Mouse (Mus musculus) liver, embryonic 12.5 days (tissue): ENCODE results near the gene Phox2a. TPM values are rescaled to one million over a fixed set of nuclear protein-coding genes. Genes with fewer than 3 reads are reported as not detected.

Experiments used
- ATAC-seq: fragments of 200-750 bp; cut with Nextera tagmentation; 2 replicates; pipeline ENCODE4 v1.8.0; 2017; ENCODE audit warnings: moderate number of reproducible peaks, mild to moderate bottlenecking, moderate library complexity
- H3K27ac ChIP-seq: fragments of 300-500 bp; sonication (generic); 2 replicates; pipeline ENCODE4 v1.5.1; 2016; ENCODE audit warnings: mild to moderate bottlenecking
- H3K27me3 ChIP-seq: fragments of 300-500 bp; sonication (generic); replicated peaks from 2 replicates; pipeline ENCODE4 v1.6.1; 2016; ENCODE audit warnings: mild to moderate bottlenecking, moderate library complexity
- H3K36me3 ChIP-seq: fragments of 300-500 bp; sonication (generic); 2 replicates; pipeline ENCODE4 v1.6.1; 2016; ENCODE audit warnings: mild to moderate bottlenecking, moderate library complexity
- H3K4me1 ChIP-seq: fragments of 300-500 bp; sonication (generic); 2 replicates; pipeline ENCODE4 v1.6.1; 2016
- H3K4me2 ChIP-seq: fragments of 300-500 bp; sonication (generic); 2 replicates; pipeline ENCODE4 v1.6.1; 2016; ENCODE audit warnings: mild to moderate bottlenecking, moderate library complexity
- H3K4me3 ChIP-seq: fragments of 300-500 bp; sonication (generic); 2 replicates; pipeline ENCODE4 v1.5.1; 2016; ENCODE audit warnings: mild to moderate bottlenecking, moderate library complexity
- H3K9ac ChIP-seq: fragments of 300-500 bp; sonication (generic); 2 replicates; pipeline ENCODE4 v1.6.1; 2016; ENCODE audit warnings: mild to moderate bottlenecking, moderate library complexity
- H3K9me3 ChIP-seq: fragments of 300-500 bp; sonication (generic); replicated peaks from 2 replicates; pipeline ENCODE4 v1.6.1; 2016; ENCODE audit warnings: mild to moderate bottlenecking, moderate library complexity
- WGBS: fragments of 180-500 bp; shearing (Covaris S2); methylation state at CpG from one replicate; pipeline ENCODE4 v1.1.7; 2016; ENCODE audit not compliant: insufficient replicate concordance; 5-methylcytosine and 5-hydroxymethylcytosine counted together
- polyA plus RNA-seq: library from polyadenylated mRNA; unstranded; fragments of >200 nt; fragmentation: Nextera tagmentation; extraction: Ambion mirVana; gene quantifications from 2 replicates; pipeline ENCODE4 v1.2.1, GENCODE M21; 2016

Gene Phox2a
- polyA plus RNA-seq, 1 experiment from 2014 or later: 0.07 TPM

DNA sequence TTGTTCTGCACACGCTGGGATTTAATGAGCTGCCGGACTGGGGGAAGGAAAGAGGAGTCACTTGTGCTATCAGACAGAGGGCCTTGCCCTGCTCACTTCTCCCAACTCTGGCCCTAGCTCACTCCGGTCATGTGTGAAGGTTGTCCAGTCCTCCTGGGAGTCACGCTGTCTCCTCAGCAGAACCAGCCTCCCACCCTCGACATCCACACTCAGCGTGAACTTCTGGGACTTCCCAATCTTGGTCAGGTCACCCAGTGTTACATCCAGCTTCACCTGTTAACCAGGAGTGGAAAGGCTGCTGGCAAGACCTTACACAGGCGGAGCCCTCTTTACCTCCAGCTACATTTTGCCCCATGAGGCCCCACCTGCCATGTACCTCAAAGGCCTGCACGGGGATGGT lies 13.3 kb downstream of the Phox2a start:
- Histone ChIP-seq H3K9me3 (no peaks in the 10 kb centered on the region), H3K27ac (no peak overlapping the region), H3K9ac (no peak overlapping the region), H3K4me2 (no peak overlapping the region), H3K4me1 (peaks cover 13% of the 10 kb centered on the region; the same call in 1 of the 2 replicates), H3K4me3 (no peak overlapping the region), H3K36me3 (peaks cover 72% of the 10 kb centered on the region), H3K27me3 (peaks cover 17% of the 10 kb centered on the region)
- 75% methylated on average over 8 of the region's 8 CpGs for WGBS
- ATAC-seq: no peak

GRCm38 (mm10) chr7:101832372-101832771 lies 14.3 kb downstream of the Phox2a start:
- no peak overlapping the region for H3K4me2 ChIP-seq
- WGBS: 79% methylated on average over 4 of the region's 4 CpGs
- H3K36me3 ChIP-seq: peaks cover 62% of the 10 kb centered on the region
- no peak overlapping the region for H3K27ac ChIP-seq
- no peak overlapping the region for H3K9ac ChIP-seq
- peaks cover 22% of the 10 kb centered on the region for H3K4me1 ChIP-seq
- peaks cover 26% of the 10 kb centered on the region for H3K27me3 ChIP-seq
- ATAC-seq: no peak
- H3K4me3 ChIP-seq: no peak overlapping the region
- no peaks in the 10 kb centered on the region for H3K9me3 ChIP-seq

- Histone ChIP-seq H3K27ac (no peak overlapping the region), H3K27me3 (peaks cover 36% of the 10 kb centered on the region), H3K36me3 (peaks cover 52% of the 10 kb centered on the region), H3K4me2 (no peak overlapping the region), H3K9me3 (no peaks in the 10 kb centered on the region), H3K4me3 (no peak overlapping the region), H3K9ac (no peak overlapping the region), H3K4me1 (peaks cover 31% of the 10 kb centered on the region)
- 66% methylated on average over 5 of the region's 5 CpGs for WGBS
- ATAC-seq: no peak
Observed at GRCm38 (mm10) chr7:101833352-101833751, 15.2 kb downstream of the Phox2a start.

GRCm38 (mm10) chr7:101833916-101834584 lies 15.9 kb downstream of the Phox2a start:
- Histone ChIP-seq H3K27ac (no peak overlapping the region), H3K9me3 (no peaks in the 10 kb centered on the region), H3K4me1 (peaks cover 31% of the 10 kb centered on the region), H3K4me2 (no peak overlapping the region), H3K4me3 (no peak overlapping the region), H3K36me3 (peaks cover 45% of the 10 kb centered on the region), H3K27me3 (peaks cover 43% of the 10 kb centered on the region), H3K9ac (no peak overlapping the region)
- WGBS: 58% methylated on average over 3 of the region's 3 CpGs
- no peak for ATAC-seq

DNA sequence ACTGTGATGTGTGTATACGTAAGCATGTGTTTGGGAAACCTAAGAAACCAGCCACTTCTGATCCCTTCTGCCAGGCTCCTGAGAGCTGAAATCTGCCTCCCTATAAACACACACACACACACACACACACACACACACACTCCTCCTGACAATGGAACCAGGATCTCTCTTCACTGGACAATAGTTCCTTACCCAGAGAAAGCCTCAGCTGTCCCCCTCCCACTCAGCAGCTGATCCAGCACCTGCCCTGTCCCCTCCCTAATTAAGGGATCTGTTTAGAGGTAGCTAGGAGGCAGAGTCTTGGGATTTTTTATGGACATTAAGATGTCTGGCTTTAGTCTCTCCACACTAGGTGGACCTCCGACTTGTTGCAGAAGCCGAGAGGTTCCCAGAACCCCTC lies 16.8 kb downstream of the Phox2a start:
- Histone ChIP-seq H3K9ac (no peak overlapping the region), H3K9me3 (no peaks in the 10 kb centered on the region), H3K36me3 (peaks cover 37% of the 10 kb centered on the region), H3K27me3 (peaks cover 51% of the 10 kb centered on the region), H3K4me1 (peaks cover 31% of the 10 kb centered on the region), H3K4me2 (peak overlapping the region; percentile 88; the same call in 1 of the 2 replicates), H3K27ac (no peak overlapping the region), H3K4me3 (no peak overlapping the region)
- 63% methylated on average over 3 of the region's 3 CpGs for WGBS
- no peak for ATAC-seq

DNA sequence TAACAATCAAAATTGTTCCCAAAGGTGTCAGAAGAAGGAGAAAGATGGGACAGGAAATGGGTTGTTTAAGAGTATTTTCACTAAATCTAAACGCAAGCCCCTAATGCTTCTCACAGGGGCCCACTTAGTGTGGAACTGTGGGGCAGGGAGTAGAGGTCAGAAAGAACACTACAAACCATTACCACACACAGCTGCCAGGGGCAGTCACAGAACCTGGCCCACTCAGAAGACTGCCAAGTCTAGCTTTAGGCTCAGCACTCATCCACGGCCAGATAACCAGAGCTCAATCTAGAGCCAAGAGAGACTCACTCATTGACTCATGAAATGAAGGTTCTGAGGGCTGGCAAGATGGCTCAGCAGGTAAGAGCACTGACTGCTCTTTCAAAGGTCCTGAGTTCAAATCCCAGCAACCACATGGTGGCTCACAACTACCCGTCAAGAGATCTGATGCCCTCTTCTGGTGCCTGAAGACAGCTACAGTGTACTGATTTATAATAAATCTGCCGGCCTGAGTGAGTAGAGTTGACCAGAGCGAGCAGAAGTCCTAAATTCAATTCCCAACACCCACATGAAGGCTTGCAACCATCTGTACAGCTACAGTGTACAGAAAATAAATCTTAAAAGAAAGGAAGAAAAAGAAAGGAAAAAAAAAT lies 17.5 kb downstream of the Phox2a start:
- Histone ChIP-seq H3K4me1 (peaks cover 31% of the 10 kb centered on the region), H3K4me3 (peak overlapping the region; percentile 64), H3K9ac (0 out of 2 replicates have a peak overlapping the region, but pooled peaks have one; percentile 75), H3K36me3 (peaks cover 30% of the 10 kb centered on the region), H3K9me3 (no peaks in the 10 kb centered on the region), H3K4me2 (peak overlapping the region; percentile 88), H3K27me3 (peaks cover 58% of the 10 kb centered on the region), H3K27ac (no peak overlapping the region)
- ATAC-seq: no peak
- 52% methylated on average over 5 of the region's 5 CpGs for WGBS

DNA sequence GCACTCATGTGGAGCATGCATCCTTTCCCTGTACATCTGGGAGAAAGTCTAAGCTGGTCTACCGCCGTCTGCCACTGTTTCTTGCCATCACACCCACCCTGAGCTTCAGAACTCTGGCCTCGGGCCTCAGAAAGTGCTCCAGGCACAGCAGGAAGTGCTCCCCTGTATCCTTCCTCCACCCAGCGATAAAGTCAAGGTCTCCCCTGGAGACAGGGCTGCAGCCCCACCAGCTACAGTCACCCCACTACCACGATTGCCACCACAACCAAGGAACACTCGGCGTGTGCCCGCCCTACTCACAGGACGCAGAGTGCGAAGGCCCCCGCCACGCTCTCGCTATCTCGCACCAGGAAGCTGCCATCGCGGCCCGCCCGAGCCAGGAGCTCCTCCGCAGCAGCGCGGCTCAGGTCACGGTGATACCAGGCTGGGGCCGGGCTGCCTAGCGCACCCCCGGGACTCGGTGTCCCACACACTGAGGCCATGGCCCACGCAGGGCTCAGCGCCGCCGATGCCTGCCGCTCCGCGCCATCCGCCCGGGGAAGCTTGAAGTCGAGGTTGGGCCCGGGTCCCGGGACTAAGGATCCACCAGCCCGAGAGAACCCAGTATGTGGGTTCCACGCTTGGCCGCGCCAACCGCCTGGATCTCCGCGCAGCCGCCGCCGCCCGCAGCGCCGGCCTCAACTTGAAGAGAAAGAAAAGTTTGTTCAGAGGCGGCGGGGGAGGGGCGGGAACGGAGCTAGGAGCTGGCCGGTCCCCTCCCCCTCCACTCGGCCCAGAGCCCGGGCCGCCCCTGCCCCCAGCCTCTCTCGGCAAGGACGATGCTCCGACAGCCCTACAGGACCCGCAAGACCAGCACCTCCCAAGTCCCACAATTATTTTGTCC lies 18.4 kb downstream of the Phox2a start:
- Histone ChIP-seq H3K9me3 (no peaks in the 10 kb centered on the region), H3K4me2 (peak overlapping the region; percentile 88), H3K9ac (peak overlapping the region; percentile 75), H3K4me3 (peak overlapping the region; percentile 64), H3K36me3 (peaks cover 21% of the 10 kb centered on the region), H3K27ac (peak overlapping the region; percentile 74), H3K27me3 (peaks cover 60% of the 10 kb centered on the region), H3K4me1 (peaks cover 31% of the 10 kb centered on the region)
- WGBS: under 1% methylated on average over 62 of the region's 63 CpGs
- ATAC-seq: peak; percentile 44

DNA sequence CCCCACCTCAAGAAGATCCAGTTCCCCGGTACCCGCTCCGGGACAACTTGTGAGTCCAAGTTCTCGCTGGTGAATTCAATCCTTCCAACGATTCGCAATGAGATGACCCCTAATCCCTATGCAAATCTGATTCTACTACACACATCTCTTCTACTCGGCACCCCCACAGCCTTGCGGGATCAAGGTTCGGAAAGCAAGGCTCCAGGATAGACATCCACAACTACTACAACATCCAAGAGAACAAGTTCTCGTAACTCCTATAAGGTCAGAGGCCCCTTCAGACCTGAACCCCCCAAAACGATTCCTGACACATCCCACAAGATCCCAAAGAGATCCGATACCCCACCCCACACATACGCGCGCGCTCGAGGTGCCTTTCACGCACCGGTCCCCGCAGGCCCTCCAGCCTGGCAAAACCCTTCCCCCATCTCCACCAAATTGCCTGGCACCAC lies 19.1 kb downstream of the Phox2a start:
- Histone ChIP-seq H3K9me3 (no peaks in the 10 kb centered on the region), H3K27me3 (peaks cover 60% of the 10 kb centered on the region), H3K4me3 (peak overlapping the region; percentile 64), H3K4me1 (peaks cover 31% of the 10 kb centered on the region), H3K4me2 (peak overlapping the region; percentile 88), H3K36me3 (peaks cover 14% of the 10 kb centered on the region), H3K27ac (peak overlapping the region; percentile 71), H3K9ac (peak overlapping the region; percentile 75)
- 2% methylated on average over 20 of the region's 20 CpGs for WGBS
- no peak for ATAC-seq

DNA sequence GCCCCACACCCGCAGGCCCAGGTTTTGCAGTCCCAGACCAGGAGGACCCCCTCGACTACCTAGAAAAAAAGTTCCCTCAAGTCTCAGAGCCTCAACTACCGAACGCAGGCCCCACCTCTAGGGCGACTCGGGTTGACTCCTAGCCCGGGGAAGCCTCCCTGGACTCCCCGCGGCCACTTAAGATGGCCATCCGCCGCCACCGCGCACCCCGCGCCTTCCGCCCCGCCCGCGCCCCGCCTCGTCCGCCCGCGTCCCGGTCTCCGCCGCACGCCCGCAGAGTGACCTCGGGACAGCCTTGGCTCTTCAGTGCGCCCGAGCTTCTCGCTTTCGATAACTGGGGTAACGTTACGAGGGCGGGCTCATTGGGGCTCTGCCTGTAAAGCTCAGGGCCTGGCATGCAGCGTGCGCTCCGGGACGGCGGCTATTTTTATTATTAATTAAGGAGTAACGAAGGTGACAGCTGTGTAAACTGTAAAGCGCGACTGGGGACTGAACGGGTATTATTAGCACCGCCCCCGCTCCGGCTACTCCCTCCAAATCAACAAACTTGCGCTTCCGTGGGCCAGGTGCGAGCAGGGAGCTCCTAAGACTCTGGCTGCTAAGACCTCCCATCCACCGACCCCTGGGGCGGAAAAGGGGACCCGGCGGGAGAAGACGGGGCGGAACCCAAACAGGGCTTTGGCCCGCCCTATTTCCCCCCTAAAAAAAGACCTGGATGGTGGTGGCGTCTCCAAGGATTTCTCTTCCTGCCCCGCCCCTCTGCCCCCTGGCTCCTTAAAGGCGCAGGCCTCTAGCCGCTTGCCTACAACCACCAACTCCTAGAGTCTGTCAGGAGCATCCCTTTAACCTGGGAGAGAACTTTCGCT lies 19.7 kb downstream of the Phox2a start, which contains the start of gene Inppl1:
TSS of gene Inppl1 (minus strand) at position 624 of the 866 bp plus-strand sequence.
- Histone ChIP-seq H3K27me3 (peaks cover 60% of the 10 kb centered on the region), H3K9me3 (no peaks in the 10 kb centered on the region), H3K27ac (peak within 1 kb of the TSS; percentile 71), H3K36me3 (peaks cover 8% of the 10 kb centered on the region), H3K4me3 (peak within 1 kb of the TSS; percentile 64), H3K9ac (peak within 1 kb of the TSS; percentile 75), H3K4me1 (peaks cover 31% of the 10 kb centered on the region), H3K4me2 (peak within 1 kb of the TSS; percentile 88)
- peak; percentile 40 for ATAC-seq
- WGBS: 1% methylated on average over 64 of the region's 64 CpGs

GRCm38 (mm10) chr7:101844186-101844585 lies 26.1 kb downstream of the Phox2a start:
- ATAC-seq: no peak
- Histone ChIP-seq H3K27me3 (peaks cover 15% of the 10 kb centered on the region), H3K36me3 (no peaks in the 10 kb centered on the region), H3K9ac (no peak overlapping the region), H3K27ac (no peak overlapping the region), H3K4me1 (no peaks in the 10 kb centered on the region), H3K9me3 (no peaks in the 10 kb centered on the region), H3K4me3 (no peak overlapping the region), H3K4me2 (no peak overlapping the region)
- WGBS: 56% methylated on average over 6 of the region's 6 CpGs

DNA sequence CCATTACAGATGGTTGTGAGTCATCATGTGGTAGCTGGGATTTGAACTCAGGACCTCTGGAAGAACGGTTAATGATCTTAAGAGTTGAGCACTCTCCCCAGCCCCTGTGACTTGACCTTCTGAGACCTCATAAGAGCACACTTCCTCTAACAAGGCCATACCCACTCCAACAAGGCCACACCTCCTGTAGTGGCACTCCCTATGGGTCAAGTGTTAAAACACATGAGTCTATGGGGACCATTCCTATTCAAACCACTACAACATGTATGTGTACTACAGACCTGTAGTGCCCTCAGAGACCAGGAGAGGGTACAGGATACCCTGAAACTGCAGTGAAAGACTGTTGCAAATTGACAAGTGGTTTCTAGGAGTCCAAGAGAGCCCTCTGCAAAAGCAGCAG lies 29.8 kb downstream of the Phox2a start:
- ATAC-seq: no peak
- 79% methylated on average over 1 of the region's 1 CpGs for WGBS
- no peak overlapping the region for H3K27ac ChIP-seq
- no peaks in the 10 kb centered on the region for H3K9me3 ChIP-seq
- no peak overlapping the region for H3K4me2 ChIP-seq
- H3K27me3 ChIP-seq: 0 out of 2 replicates have a peak, but pooled peaks cover 3% of the 10 kb centered on the region
- no peak overlapping the region for H3K4me3 ChIP-seq
- no peaks in the 10 kb centered on the region for H3K4me1 ChIP-seq
- no peaks in the 10 kb centered on the region for H3K36me3 ChIP-seq
- no peak overlapping the region for H3K9ac ChIP-seq
